Mouse (Mus musculus) cerebellum, adult 8-10 months (tissue): ENCODE measurements around the gene Mtmr6.
"Not testable (repeated sequence)": the region's sequence is repeated elsewhere in the genome, so short reads cannot be mapped to it uniquely, and the experiment has no call there.

Experiments
- DNase-seq: peaks from one replicate; pipeline ENCODE4 v3.0.0; 2022

Gene Mtmr6

DNA sequence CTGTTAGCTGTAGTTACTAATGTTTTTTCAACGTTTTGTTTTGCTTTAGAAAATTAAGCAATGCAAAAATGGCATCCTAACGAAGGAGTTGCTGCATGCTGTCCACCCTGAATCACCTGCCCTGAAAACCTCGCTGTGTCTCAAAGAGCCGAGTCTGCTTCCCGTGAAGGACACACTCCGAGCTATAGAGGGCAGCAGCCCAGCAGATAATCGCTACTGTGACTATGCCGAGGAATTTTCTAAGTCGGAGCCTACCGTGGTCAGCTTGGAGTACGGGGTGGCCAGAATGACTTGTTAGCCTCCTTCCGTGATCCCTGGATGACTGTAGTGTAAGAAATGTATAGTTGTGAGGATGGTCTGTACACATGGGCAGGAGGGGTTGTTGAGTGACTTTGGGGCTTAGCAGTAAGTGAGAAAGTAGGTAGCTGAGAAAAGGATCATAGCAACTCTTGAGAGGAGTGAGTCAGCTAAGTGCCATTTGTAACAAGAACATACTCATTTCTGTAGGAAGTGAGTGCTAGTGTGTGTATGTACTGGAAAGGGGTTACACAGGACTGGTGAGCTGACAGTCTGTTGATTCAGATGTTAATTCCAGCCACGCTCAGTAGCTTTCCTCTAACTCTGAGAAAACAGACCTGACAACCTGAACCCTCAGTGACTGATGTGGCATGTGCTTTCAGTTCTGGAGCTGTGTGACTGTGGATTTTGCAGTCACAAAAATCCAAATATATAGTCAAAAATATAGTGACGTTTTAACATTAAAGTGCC lies 35.4 kb downstream of the Mtmr6 start:
- DNase-seq, result peak; percentile 36

DNA sequence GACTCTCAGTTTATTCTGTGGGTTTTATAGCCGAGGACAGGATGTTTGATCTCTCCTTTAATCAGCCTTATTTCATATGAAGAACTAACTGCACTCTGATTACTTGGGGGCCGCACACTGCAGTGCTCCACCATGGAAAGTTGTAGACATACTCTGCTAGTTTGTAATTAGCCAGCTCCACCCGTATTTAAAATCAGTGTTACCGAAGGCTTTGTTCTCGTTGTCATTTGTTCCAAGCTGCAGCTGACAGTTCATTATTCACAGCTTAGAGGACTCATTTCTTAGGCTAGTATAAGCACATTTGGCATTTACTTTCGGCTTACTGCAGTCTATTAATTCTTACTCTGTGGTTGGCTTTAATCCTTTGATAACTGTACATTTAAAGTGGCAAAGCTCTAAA lies 36.0 kb downstream of the Mtmr6 start:
- DNase-seq, result no peak

DNA sequence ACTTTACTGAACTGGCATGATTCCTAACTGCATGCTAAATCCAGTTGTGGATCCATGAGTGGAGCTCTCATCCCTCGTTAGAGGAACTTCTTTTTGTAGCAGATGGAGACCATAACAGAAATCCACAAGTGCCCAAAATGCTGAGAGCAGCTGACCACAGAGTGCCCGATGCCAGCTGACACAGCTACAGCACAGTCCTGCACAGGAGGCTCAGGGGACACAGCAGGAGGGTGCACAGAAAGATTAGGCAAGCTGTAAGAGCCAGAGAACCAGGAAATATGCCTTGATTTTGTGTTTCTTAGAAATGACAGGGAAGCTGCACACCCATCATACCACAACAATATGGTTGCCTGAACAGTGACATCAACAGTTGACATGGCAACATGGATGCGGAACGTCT lies 37.4 kb downstream of the Mtmr6 start:
- no peak for DNase-seq

DNA sequence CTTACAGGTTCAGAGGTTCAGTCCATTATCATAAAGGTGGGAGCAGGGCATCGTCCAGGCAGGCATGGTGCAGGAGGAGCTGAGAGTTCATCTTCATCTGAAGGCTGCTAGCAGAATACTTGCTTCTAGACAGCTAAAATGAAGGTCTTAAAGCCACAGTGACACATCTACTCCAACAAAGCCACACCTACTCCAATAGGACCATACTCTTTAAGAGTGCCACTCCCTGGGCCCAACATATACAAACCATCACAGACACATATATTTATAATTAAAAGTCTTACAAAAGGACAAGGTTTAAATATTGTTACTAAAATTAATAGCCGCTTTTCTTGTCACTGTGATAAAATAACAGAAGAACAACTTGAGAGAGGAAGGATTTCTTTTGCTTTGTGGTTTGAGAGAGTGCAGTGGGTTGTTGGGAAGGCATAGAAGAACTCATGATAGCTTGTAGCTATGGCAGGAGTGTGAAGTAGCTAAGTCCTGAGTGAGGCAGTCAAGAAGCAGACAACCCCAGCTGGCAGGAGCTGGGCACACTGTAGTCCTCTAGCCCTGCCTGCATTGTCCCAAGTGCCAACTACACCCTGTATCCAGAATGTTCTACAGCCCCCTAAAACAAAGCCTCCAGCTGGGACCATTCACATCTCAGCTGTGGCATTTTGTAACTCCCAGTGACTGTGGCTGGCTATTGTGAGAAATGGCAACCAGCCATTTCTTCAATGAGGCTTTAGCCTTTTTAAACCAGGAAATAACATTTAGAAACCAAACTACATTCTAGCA lies 39.6 kb downstream of the Mtmr6 start:
- DNase-seq, result no peak

DNA sequence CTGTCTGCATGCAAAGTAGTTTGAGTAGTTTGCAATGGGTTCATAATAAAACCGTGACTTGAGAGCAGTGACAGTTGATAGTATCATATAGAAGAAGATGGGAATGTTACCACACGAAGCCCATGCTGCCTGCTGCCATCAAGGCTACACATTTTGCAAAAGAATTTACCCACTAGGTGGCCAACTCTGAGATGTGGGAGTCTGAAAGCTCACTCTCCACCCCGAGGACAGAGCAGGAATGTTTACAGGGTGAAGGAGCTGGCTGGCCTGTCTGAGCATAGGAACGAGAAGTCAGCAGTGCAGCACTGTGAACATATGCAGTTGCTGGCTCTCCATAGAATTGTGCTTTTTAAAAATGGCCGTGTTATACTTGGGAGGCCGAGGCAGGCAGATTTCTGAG lies 43.1 kb downstream of the Mtmr6 start:
- no peak for DNase-seq

DNA sequence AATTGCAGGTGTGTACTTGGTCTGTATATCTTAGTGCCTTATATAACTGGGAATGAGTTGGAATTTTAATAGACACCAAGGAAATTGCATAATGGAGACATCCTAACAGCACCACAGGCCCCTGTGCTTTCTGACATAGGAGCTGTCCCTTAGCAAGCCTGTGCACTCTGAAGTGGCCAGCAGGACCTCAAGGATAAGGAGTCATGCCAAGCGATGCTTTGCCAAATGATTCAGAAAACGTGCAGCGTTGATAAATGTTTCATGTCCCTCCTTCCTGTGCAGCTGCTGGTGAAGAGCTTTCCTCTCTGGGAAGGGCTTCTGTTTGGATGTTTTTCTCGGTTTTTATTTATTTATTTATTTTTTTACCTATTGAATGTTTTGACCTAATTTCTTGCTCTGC lies 45.7 kb downstream of the Mtmr6 start:
- peak; percentile 30 for DNase-seq

DNA sequence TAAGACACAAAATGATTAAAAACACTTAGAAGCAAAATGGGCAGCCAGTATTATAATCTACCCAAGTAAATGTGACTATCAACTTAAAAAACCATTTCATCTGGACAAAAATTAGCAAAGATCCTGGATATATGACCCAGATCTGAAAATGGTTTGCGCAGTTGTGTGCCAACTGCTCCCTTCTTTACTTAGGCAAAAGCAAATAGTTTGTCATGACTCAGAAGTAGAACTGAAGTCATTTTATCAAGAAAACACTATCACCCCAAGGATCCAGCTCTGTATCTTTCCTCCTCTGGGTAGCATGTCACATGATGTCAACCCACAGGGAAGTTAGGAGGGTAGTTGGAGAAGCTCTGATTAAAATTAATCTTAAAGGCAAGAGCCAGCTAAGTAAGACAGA lies 54.2 kb downstream of the Mtmr6 start:
- no peak for DNase-seq

DNA sequence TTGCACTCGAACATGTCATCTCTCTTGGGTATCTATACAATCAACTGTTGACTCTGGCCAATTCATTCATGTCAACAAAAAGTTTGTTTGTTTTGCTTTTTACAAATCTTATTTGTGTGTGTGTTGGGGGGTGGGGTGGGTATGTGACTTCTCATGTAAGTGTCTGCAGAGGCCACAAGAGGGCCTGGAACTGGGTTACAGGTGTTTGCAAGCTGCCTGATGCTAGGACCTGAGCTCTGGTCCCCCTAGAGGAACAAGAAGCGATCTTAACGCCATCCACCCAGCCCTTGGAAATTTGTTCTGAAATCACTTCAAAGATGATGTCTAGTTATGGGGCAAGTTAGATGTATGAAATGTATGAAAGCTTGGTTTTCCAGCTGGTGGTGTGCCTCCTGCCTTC lies 55.8 kb downstream of the Mtmr6 start:
- DNase-seq, result no peak

DNA sequence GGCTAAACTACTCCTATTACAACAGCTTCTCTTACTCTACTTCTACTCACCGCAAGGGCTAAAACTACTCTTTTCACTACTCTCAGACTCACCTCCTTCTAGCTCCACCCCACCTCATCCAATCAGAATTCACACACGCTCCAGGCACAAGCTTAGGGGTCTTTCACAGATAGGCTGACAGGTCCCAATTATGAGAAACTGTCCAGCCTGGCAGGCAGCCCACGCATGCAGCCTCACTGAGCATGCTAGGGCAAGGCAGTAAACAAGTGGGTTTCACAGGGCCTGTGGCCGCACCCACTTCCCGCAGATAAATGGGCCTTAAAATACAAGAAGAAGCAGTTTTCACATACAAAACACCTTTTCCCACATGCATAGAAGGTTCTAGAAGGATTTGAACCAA lies 75.0 kb downstream of the Mtmr6 start:
- not testable (repeated sequence) for DNase-seq

DNA sequence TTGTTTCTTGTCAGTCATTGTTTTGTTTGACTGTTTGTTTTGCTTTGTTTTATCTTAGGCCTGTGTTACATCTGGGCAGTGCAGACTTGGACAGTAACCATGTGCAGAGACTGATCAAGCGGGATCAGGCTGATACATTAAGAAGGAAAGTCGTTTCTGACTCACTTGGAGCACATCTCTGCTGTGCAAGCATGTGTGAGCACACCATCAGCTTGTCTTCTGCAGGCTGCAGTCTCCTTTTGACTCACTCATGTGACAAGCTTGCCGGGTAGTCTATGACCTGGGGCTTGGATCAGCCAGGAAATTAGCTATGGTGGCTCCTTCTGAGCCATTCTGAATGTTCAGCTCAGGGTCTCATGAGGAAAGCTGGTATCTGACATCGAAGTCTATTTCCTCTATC lies 75.5 kb downstream of the Mtmr6 start:
- DNase-seq, result no peak

DNA sequence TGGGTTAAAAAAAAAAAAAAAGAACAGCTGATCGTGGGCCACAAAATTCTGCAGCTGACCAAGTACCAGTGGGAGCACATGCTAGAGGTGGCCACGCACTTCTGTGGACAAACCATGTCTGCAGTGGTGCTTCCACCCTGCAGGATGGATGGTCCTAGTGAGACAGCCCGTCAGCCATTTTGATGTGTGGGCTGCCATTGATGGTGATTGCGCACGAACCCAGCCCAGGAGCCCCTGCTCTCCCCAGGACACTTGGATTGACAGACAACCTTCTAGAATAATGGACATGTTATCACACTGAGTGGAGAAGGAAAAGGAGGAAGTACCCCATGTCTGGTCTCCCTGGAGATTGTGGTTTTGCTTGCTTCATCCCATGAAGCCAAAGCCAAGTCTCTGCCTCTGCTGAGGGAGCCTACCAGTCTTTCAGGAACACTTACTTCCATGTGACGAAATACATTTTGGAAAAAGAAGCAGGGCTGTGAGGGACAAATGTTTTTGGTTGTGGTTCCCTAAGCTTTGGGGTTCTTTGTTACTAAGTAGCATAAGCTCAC lies 80.4 kb downstream of the Mtmr6 start:
- DNase-seq, result no peak
